Mouse (Mus musculus) ES-Bruce4 (cell line): ENCODE measurements at regions not wholly inside any gene's neighbourhood (a gene's known extent, or its start where the extent isn't known, plus 50 kb on each side); places are given as distances from the start of the nearest gene placed in this dataset.

ENCODE experiments used
- CTCF ChIP-seq: IDR thresholded peaks from one replicate; pipeline ENCODE4 v1.8.1; 2011; ENCODE audit warnings: low read depth, low read length
- POLR2A ChIP-seq: IDR thresholded peaks from one replicate; pipeline ENCODE4 v1.8.1; 2011; ENCODE audit warnings: low read length; ENCODE audit not compliant: insufficient read depth

DNA sequence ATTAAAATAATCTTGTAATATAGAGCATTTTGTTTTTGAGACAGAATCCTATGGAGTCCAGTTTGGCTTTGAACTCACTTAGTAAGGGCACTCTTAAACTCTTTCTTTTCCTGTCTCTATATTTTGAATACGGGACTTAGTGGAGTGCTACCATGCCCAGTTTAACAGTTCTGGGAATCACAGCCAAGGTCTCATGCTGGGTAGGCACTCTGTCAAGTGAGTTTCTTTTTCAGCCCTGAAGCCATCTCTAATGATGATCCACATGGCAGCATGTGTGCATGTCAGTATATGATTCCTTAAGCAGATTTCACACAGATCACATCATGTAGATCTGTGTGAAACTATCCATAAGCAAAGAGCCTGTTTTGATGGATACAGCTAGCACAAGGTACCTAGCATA, 113.6 kb upstream of the Rnd3 start:
- TF ChIP-seq CTCF (no peak), POLR2A (no peak)
